Mouse (Mus musculus) forebrain, embryonic 11.5 days (tissue): ENCODE results near the gene Vip. TPM values are rescaled to one million over a fixed set of nuclear protein-coding genes. Genes with fewer than 3 reads are reported as not detected.

Experiments
- polyA plus RNA-seq: library from polyadenylated mRNA; unstranded; fragments of >200 nt; fragmentation: Nextera tagmentation; extraction: Ambion mirVana; gene quantifications from 2 replicates; pipeline ENCODE4 v1.2.1, GENCODE M21; 2014

Vip gene
- polyA plus RNA-seq, 1 experiment from 2014 or later, result not detected

Other genes starting within 250 kb of the Vip start
- 2.4 and 3.4 TPM in 2 replicates for gene Syne1, start 87.7 kb upstream of the Vip start, polyA plus RNA-seq
- gene Myct1, start 45.4 kb upstream of the Vip start, polyA plus RNA-seq, result 1.5 and 2.2 TPM in 2 replicates
- 90.4 and 101 TPM in 2 replicates for gene Fbxo5, start 166.4 kb downstream of the Vip start, polyA plus RNA-seq
- 12.9 and 15.3 TPM in 2 replicates for gene Mtrf1l, start 184.7 kb downstream of the Vip start, polyA plus RNA-seq